Mouse (Mus musculus): ENCODE results near the gene Mad2l1bp.

Gene Mad2l1bp

GRCm38 (mm10) chr17:46154336-46154735, 983 bp upstream of the Mad2l1bp start:
- DNase-seq (ENCODE audit: low spot score), result no peak

GRCm38 (mm10) chr17:46143578-46144423, 9.6 kb downstream of the Mad2l1bp start, which contains the start of gene Rsph9:
Gene Rsph9 (minus strand): TSS chr17:46144216.
- DNase-seq (ENCODE audit: low spot score), result peak; percentile 88

GRCm38 (mm10) chr17:46139872-46140271, 13.5 kb downstream of the Mad2l1bp start:
- DNase-seq (ENCODE audit: low spot score), result no peak

GRCm38 (mm10) chr17:46138563-46139236, 14.7 kb downstream of the Mad2l1bp start:
- DNase-seq (ENCODE audit: low spot score), result no peak

GRCm38 (mm10) chr17:46132862-46133261, 20.5 kb downstream of the Mad2l1bp start:
- no peak for DNase-seq (ENCODE audit: low spot score)

- peak; percentile 89 for DNase-seq (ENCODE audit: low spot score)
These were observed 21.2 kb downstream of the Mad2l1bp start for GRCm38 (mm10) chr17:46132058-46132718.

- peak; percentile 69 for DNase-seq (ENCODE audit: low spot score)
These were observed 23.4 kb downstream of the Mad2l1bp start for GRCm38 (mm10) chr17:46129741-46130498.

- DNase-seq (ENCODE audit: low spot score), result no peak
These were observed 25.4 kb downstream of the Mad2l1bp start for GRCm38 (mm10) chr17:46127814-46128493.

GRCm38 (mm10) chr17:46126608-46127007, 26.7 kb downstream of the Mad2l1bp start:
- no peak for DNase-seq (ENCODE audit: low spot score)

GRCm38 (mm10) chr17:46123953-46124700, 29.2 kb downstream of the Mad2l1bp start:
- DNase-seq (ENCODE audit: low spot score), result no peak

- no peak for DNase-seq (ENCODE audit: low spot score)
These were observed 30.1 kb downstream of the Mad2l1bp start for GRCm38 (mm10) chr17:46123285-46123684.

GRCm38 (mm10) chr17:46122791-46123190, 30.6 kb downstream of the Mad2l1bp start:
- no peak for DNase-seq (ENCODE audit: low spot score)

GRCm38 (mm10) chr17:46119641-46120040, 33.7 kb downstream of the Mad2l1bp start:
- DNase-seq (ENCODE audit: low spot score), result no peak

GRCm38 (mm10) chr17:46118423-46118850, 34.9 kb downstream of the Mad2l1bp start:
- no peak for DNase-seq (ENCODE audit: low spot score)

- DNase-seq (ENCODE audit: low spot score), result no peak
These were observed 35.5 kb downstream of the Mad2l1bp start for GRCm38 (mm10) chr17:46117623-46118422.

- no peak for DNase-seq (ENCODE audit: low spot score)
These were observed 36.5 kb downstream of the Mad2l1bp start for GRCm38 (mm10) chr17:46116881-46117280.

GRCm38 (mm10) chr17:46116138-46116537, 37.2 kb downstream of the Mad2l1bp start:
- DNase-seq (ENCODE audit: low spot score), result no peak

GRCm38 (mm10) chr17:46115489-46115888, 37.9 kb downstream of the Mad2l1bp start:
- no peak for DNase-seq (ENCODE audit: low spot score)

- DNase-seq (ENCODE audit: low spot score), result peak; percentile 88
These were observed 42.7 kb downstream of the Mad2l1bp start, which contains the start of gene Mrps18a for GRCm38 (mm10) chr17:46110402-46111289. Gene Mrps18a (plus strand): TSS chr17:46110986.
